9 mouse cellular contexts compared by ENCODE assay signal in the genomic region with DNA sequence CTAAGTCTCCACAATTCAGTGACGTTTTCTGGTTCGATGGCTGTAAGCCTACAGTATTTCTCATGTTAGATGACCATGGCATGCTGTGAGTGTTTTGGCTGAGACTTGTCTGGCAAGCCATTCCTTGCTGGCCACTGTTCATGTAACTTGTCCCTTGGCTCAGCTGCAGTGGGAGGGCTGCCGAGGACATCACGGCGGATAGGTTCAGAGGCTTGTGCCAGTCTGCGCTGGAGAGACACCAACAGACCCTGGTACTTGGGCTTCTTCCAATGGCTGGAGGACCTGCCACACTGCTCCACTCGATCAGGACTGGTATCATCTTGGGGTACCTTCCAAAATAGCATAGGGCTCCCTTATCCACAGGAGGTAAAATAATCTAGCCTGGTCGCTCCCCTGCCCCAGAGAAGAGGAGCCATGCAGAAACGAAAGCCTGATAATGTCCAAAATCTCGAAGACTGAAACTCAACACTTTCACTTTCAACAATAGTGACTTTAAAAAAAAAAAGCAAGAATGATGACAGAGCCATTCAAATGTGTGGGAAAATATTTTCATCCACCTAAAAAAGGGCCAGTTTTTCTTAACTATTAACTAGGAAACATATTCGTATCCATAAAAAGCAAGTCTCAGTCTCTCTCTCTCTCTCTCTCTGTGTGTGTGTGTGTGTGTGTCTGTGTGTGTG. TPM values are rescaled to one million over a fixed set of nuclear protein-coding genes. Genes with fewer than 3 reads are reported as not detected.
DNase-seq lines count a peak whose midpoint lies in the region; ATAC-seq and TF ChIP-seq lines count a peak whose summit lies in the region.
"Had no signal": no experiment of that assay in that cellular context is flagged by ENCODE, and none has a peak within 500 bp of the region (broad histone marks: within the 10 kb centered on the region; RNA-seq: fewer than 3 reads in every experiment).

No protein-coding gene starts in this region.

- H3K36me3 ChIP-seq in kidney, adult 2 months (ENCODE audit: control insufficient read depth, insufficient read depth, low read length): no peaks in the 10 kb centered on the region
- H3K36me3 ChIP-seq in kidney, embryonic 16.5 days (ENCODE audit: insufficient read depth, low read length): peaks cover 8% of the 10 kb centered on the region; the same call in 1 of the 2 replicates
- H3K36me3 ChIP-seq: intestine, embryonic 15.5 days had no signal

- no peak for TF ChIP-seq POLR2A in kidney, adult 2 months (IDR thresholded peaks at IDR 0.05; ENCODE audit: low read depth, low read length)

- no peak for ATAC-seq in kidney, embryonic 16.5 days (ENCODE audit: low FRiP score, low TSS enrichment)
- no peak for ATAC-seq in megakaryocyte-erythroid progenitor cell, adult 5-6 weeks (replicated peaks; ENCODE audit: low FRiP score, low TSS enrichment, poor library complexity, severe bottlenecking)

- H3K27ac ChIP-seq in kidney, adult 2 months (ENCODE audit: insufficient read depth, low read depth, low read length): peak overlapping the region; percentile 19; the same call in 1 of the 2 replicates
- no peak overlapping the region for H3K27ac ChIP-seq in kidney, embryonic 16.5 days (ENCODE audit: low read length)
- H3K27ac ChIP-seq: intestine, embryonic 15.5 days had no signal

- no peak overlapping the region for H3K9ac ChIP-seq in kidney, embryonic 16.5 days (replicated peaks; ENCODE audit: low read length)
- H3K9ac ChIP-seq: intestine, embryonic 15.5 days had no signal

- H3K4me3 ChIP-seq in kidney, adult 2 months (ENCODE audit: insufficient read depth, low read depth, low read length): no peak overlapping the region
- no peak overlapping the region for H3K4me3 ChIP-seq in kidney, embryonic 16.5 days (ENCODE audit: low read length)
- H3K4me3 ChIP-seq: intestine, embryonic 15.5 days had no signal

- no peak for TF ChIP-seq CTCF in kidney, adult 2 months (conservative IDR thresholded peaks at IDR 0.05; ENCODE audit: insufficient read depth, insufficient read length, low read depth, low read length)

- H3K27me3 ChIP-seq in kidney, adult 2 months (replicated peaks; ENCODE audit: control insufficient read depth, insufficient read depth, low read length): no peaks in the 10 kb centered on the region
- no peaks in the 10 kb centered on the region for H3K27me3 ChIP-seq in kidney, embryonic 16.5 days (ENCODE audit: insufficient read depth, low read length)
- H3K27me3 ChIP-seq: intestine, embryonic 15.5 days had no signal

- intact Hi-C loops in heart, postnatal 10 days (cut with DNase I): loop anchor here (10.0 kb wide), 2 partner anchors 308 to 408 kb away; no protein-coding TSS in a partner anchor

- H3K9me3 ChIP-seq in kidney, embryonic 16.5 days (ENCODE audit: low read length): no peaks in the 10 kb centered on the region
- H3K9me3 ChIP-seq: intestine, embryonic 15.5 days had no signal

- H3K4me1 ChIP-seq in kidney, adult 2 months (ENCODE audit: control insufficient read depth, insufficient read depth, low read length): peaks cover 36% of the 10 kb centered on the region
- peaks cover 21% of the 10 kb centered on the region for H3K4me1 ChIP-seq in kidney, embryonic 16.5 days (ENCODE audit: insufficient read depth, low read length)
- H3K4me1 ChIP-seq: intestine, embryonic 15.5 days had no signal

- WGBS in kidney, adult 2 months: 51% methylated on average over 11 of the region's 11 CpGs
- 88% methylated on average over 11 of the region's 11 CpGs for WGBS in kidney, embryonic 16.5 days

- peak; percentile 70 for DNase-seq in kidney, adult 2 months
- DNase-seq in Muller cell, postnatal 12 days (ENCODE audit: inconsistent ontology term): peak; percentile 79
- DNase-seq in cerebellum, adult 11 months: peak; percentile 70
- DNase-seq in heart, postnatal 10 days: peak; percentile 86 to 88
- no peak for DNase-seq in embryo, embryonic 9.5 days (ENCODE audit: extremely low spot score)
- no peak for DNase-seq in natural killer cell, adult 2 months (ENCODE audit: low spot score in 2 of 2)

- no peak overlapping the region for H3K4me2 ChIP-seq in kidney, embryonic 16.5 days (replicated peaks; ENCODE audit: low read depth, low read length)
- H3K4me2 ChIP-seq: intestine, embryonic 15.5 days had no signal

RNA-seq across cellular contexts. Expression of a gene that starts 12.7 kb away (rescaled TPM):
- 36.2 and 41.1 TPM in 2 replicates for polyA plus RNA-seq in kidney, adult 2 months (2012; rRNA removed)
- polyA plus RNA-seq in kidney, embryonic 16.5 days (2015; fragmentation: Nextera tagmentation; extraction: Ambion mirVana): 98.4 and 102 TPM in 2 replicates
- total RNA-seq in heart, postnatal 10 days (2021): 10 to 100 TPM; 20.8 to 23.3 TPM
- 56.1 and 65.7 TPM in 2 replicates for total RNA-seq in megakaryocyte-erythroid progenitor cell, adult 5-6 weeks (2014; fragmentation: Nextera tagmentation)
- total RNA-seq in megakaryocyte-erythroid progenitor cell, adult 5-6 weeks (2017): 62.0 and 64.6 TPM in 2 replicates

RNA-seq across cellular contexts. Expression of a gene that starts 36.8 kb away (rescaled TPM):
- polyA plus RNA-seq in kidney, adult 2 months (2012; rRNA removed): 84.9 and 85.9 TPM in 2 replicates
- polyA plus RNA-seq in kidney, embryonic 16.5 days (2015; fragmentation: Nextera tagmentation; extraction: Ambion mirVana): 128 and 130 TPM in 2 replicates
- 100 to 1,000 TPM in 1 of 2 experiments, 10 to 100 TPM in 1; 98.2 to 100 TPM for total RNA-seq in heart, postnatal 10 days (2021)
- 50.0 and 60.6 TPM in 2 replicates for total RNA-seq in megakaryocyte-erythroid progenitor cell, adult 5-6 weeks (2014; fragmentation: Nextera tagmentation)
- 47.4 and 84.9 TPM in 2 replicates for total RNA-seq in megakaryocyte-erythroid progenitor cell, adult 5-6 weeks (2017)

RNA-seq across cellular contexts. Expression of a gene that starts 36.9 kb away (rescaled TPM):
- 8.1 and 11.2 TPM in 2 replicates for polyA plus RNA-seq in kidney, adult 2 months (2012; rRNA removed)
- 11.4 and 11.7 TPM in 2 replicates for polyA plus RNA-seq in kidney, embryonic 16.5 days (2015; fragmentation: Nextera tagmentation; extraction: Ambion mirVana)
- total RNA-seq in heart, postnatal 10 days (2021): 1 to 10 TPM; 6.6 to 8.0 TPM
- total RNA-seq in megakaryocyte-erythroid progenitor cell, adult 5-6 weeks (2014; fragmentation: Nextera tagmentation): 2.8 and 3.9 TPM in 2 replicates
- 1.2 and 8.7 TPM in 2 replicates for total RNA-seq in megakaryocyte-erythroid progenitor cell, adult 5-6 weeks (2017)

RNA-seq across cellular contexts. Expression of a gene that starts 44.1 kb away (rescaled TPM):
- polyA plus RNA-seq in kidney, adult 2 months (2012; rRNA removed): 4.7 and 5.0 TPM in 2 replicates
- 19.4 and 20.0 TPM in 2 replicates for polyA plus RNA-seq in kidney, embryonic 16.5 days (2015; fragmentation: Nextera tagmentation; extraction: Ambion mirVana)
- 10 to 100 TPM; 33.9 to 43.2 TPM for total RNA-seq in heart, postnatal 10 days (2021)
- 43.1 and 47.0 TPM in 2 replicates for total RNA-seq in megakaryocyte-erythroid progenitor cell, adult 5-6 weeks (2014; fragmentation: Nextera tagmentation)
- total RNA-seq in megakaryocyte-erythroid progenitor cell, adult 5-6 weeks (2017): 24.2 and 31.6 TPM in 2 replicates

RNA-seq across cellular contexts. Expression of a gene that starts 47.7 kb away (rescaled TPM):
- polyA plus RNA-seq in kidney, adult 2 months (2012; rRNA removed): 37.0 and 39.1 TPM in 2 replicates
- 53.4 and 58.0 TPM in 2 replicates for polyA plus RNA-seq in kidney, embryonic 16.5 days (2015; fragmentation: Nextera tagmentation; extraction: Ambion mirVana)
- total RNA-seq in heart, postnatal 10 days (2021): 10 to 100 TPM; 82.4 to 91.3 TPM
- 29.5 and 36.4 TPM in 2 replicates for total RNA-seq in megakaryocyte-erythroid progenitor cell, adult 5-6 weeks (2014; fragmentation: Nextera tagmentation)
- total RNA-seq in megakaryocyte-erythroid progenitor cell, adult 5-6 weeks (2017): 37.9 and 52.0 TPM in 2 replicates

Comparison
In these comparisons a context has a peak if more than half of its experiments do, and no peak if none do; other contexts are left out.
1. DNase-seq: peak in kidney, adult 2 months (single experiment), Muller cell, postnatal 12 days (single experiment), cerebellum, adult 11 months (single experiment) and heart, postnatal 10 days (2 of 2); none in embryo, embryonic 9.5 days (single experiment) and natural killer cell, adult 2 months (0 of 2).